Mouse (Mus musculus) stomach, embryonic 16.5 days (tissue): ENCODE results near the gene St3gal5. TPM values are rescaled to one million over a fixed set of nuclear protein-coding genes. Genes with fewer than 3 reads are reported as not detected.
"Not testable (repeated sequence)": the region's sequence is repeated elsewhere in the genome, so short reads cannot be mapped to it uniquely, and the experiment has no call there.

Source experiments
- ATAC-seq: fragments of 200-750 bp; cut with Nextera tagmentation; 2 replicates; pipeline ENCODE4 v1.8.0; 2017; ENCODE audit warnings: moderate number of reproducible peaks, moderate TSS enrichment; ENCODE audit not compliant: insufficient read depth, low FRiP score
- H3K27ac ChIP-seq: fragments of 300-500 bp; sonication (generic); 2 replicates; pipeline ENCODE4 v1.5.1; 2014; ENCODE audit warnings: low read length
- H3K27me3 ChIP-seq: fragments of 300-500 bp; sonication (generic); 2 replicates; pipeline ENCODE4 v1.6.1; 2014; ENCODE audit warnings: low read length, control low read depth, mixed read lengths; ENCODE audit not compliant: control insufficient read depth, insufficient read depth
- H3K36me3 ChIP-seq: fragments of 300-500 bp; sonication (generic); 2 replicates; pipeline ENCODE4 v1.6.1; 2014; ENCODE audit warnings: low read length; ENCODE audit not compliant: control insufficient read depth, insufficient read depth
- H3K4me1 ChIP-seq: fragments of 300-500 bp; sonication (generic); 2 replicates; pipeline ENCODE4 v1.6.1; 2014; ENCODE audit warnings: low read length, control low read depth, mixed read lengths; ENCODE audit not compliant: control insufficient read depth, insufficient read depth
- H3K4me2 ChIP-seq: fragments of 300-500 bp; sonication (generic); 2 replicates; pipeline ENCODE4 v1.6.1; 2014; ENCODE audit warnings: low read depth, low read length, mixed read lengths
- H3K4me3 ChIP-seq: fragments of 300-500 bp; sonication (generic); replicated peaks from 2 replicates; pipeline ENCODE4 v1.5.1; 2014; ENCODE audit warnings: mild to moderate bottlenecking, low read length
- H3K9ac ChIP-seq: fragments of 300-500 bp; sonication (generic); 2 replicates; pipeline ENCODE4 v1.6.1; 2014; ENCODE audit warnings: low read length
- H3K9me3 ChIP-seq: fragments of 300-500 bp; sonication (generic); replicated peaks from 2 replicates; pipeline ENCODE4 v1.6.1; 2016; ENCODE audit warnings: low read length, control low read depth; ENCODE audit not compliant: control insufficient read depth
- WGBS: fragments of 180-500 bp; shearing (Covaris S2); extraction: QIAGEN DNeasy Blood & Tissue Kit; methylation state at CpG from one replicate; pipeline ENCODE4 v1.1.7; 2014; 5-methylcytosine and 5-hydroxymethylcytosine counted together
- polyA plus RNA-seq: library from polyadenylated mRNA; unstranded; fragments of >200 nt; fragmentation: Nextera tagmentation; extraction: Ambion mirVana; gene quantifications from 2 replicates; pipeline ENCODE4 v1.2.1, GENCODE M21; 2015

The St3gal5 gene
- 26.1 and 32.2 TPM in 2 replicates for polyA plus RNA-seq

GRCm38 (mm10) chr6:72097181-72097995, at the start of gene St3gal5:
Gene St3gal5, plus strand, starts transcription at chr6:72097592.
- Histone ChIP-seq H3K27me3 (no peaks in the 10 kb centered on the region), H3K9ac (peak within 1 kb of the TSS; percentile 88), H3K4me2 (peak within 1 kb of the TSS; percentile 97), H3K27ac (peak within 1 kb of the TSS; percentile 68), H3K4me1 (peaks cover 22% of the 10 kb centered on the region), H3K9me3 (no peaks in the 10 kb centered on the region), H3K4me3 (peak within 1 kb of the TSS; percentile 77), H3K36me3 (no peaks in the 10 kb centered on the region)
- 0% methylated on average over 70 of the region's 81 CpGs for WGBS
- peak; percentile 97 for ATAC-seq

GRCm38 (mm10) chr6:72048643-72049042, 48.7 kb upstream of the St3gal5 start:
- no peaks in the 10 kb centered on the region for H3K36me3 ChIP-seq
- ATAC-seq: no peak
- 90% methylated on average over 5 of the region's 5 CpGs for WGBS

GRCm38 (mm10) chr6:72049941-72050340, 47.5 kb upstream of the St3gal5 start:
- Histone ChIP-seq H3K36me3 (no peaks in the 10 kb centered on the region), H3K4me2 (no peak overlapping the region), H3K27me3 (no peaks in the 10 kb centered on the region), H3K9me3 (no peaks in the 10 kb centered on the region), H3K4me1 (no peaks in the 10 kb centered on the region), H3K27ac (no peak overlapping the region), H3K4me3 (no peak overlapping the region), H3K9ac (no peak overlapping the region)
- 74% methylated on average over 6 of the region's 6 CpGs for WGBS
- no peak for ATAC-seq

More at GRCm38 (mm10) chr6:72048643-72049042, 48.7 kb upstream of the St3gal5 start:
- Histone ChIP-seq H3K4me3 (no peak overlapping the region), H3K27ac (no peak overlapping the region), H3K9ac (no peak overlapping the region), H3K27me3 (no peaks in the 10 kb centered on the region), H3K4me2 (no peak overlapping the region), H3K9me3 (no peaks in the 10 kb centered on the region), H3K4me1 (no peaks in the 10 kb centered on the region)

GRCm38 (mm10) chr6:72050827-72051226, 46.6 kb upstream of the St3gal5 start:
- no peak overlapping the region for H3K4me2 ChIP-seq
- H3K9ac ChIP-seq: no peak overlapping the region
- no peak for ATAC-seq
- 50% methylated on average over 7 of the region's 7 CpGs for WGBS
- H3K27ac ChIP-seq: no peak overlapping the region
- H3K4me1 ChIP-seq: no peaks in the 10 kb centered on the region
- H3K9me3 ChIP-seq: no peaks in the 10 kb centered on the region
- no peaks in the 10 kb centered on the region for H3K36me3 ChIP-seq
- H3K27me3 ChIP-seq: no peaks in the 10 kb centered on the region
- no peak overlapping the region for H3K4me3 ChIP-seq

GRCm38 (mm10) chr6:72051247-72051646, 46.1 kb upstream of the St3gal5 start:
- Histone ChIP-seq H3K4me2 (no peak overlapping the region), H3K27me3 (no peaks in the 10 kb centered on the region), H3K27ac (no peak overlapping the region), H3K36me3 (no peaks in the 10 kb centered on the region), H3K9me3 (no peaks in the 10 kb centered on the region), H3K4me3 (no peak overlapping the region), H3K9ac (no peak overlapping the region), H3K4me1 (no peaks in the 10 kb centered on the region)
- no peak for ATAC-seq
- 81% methylated on average over 2 of the region's 2 CpGs for WGBS

GRCm38 (mm10) chr6:72051757-72052156, 45.6 kb upstream of the St3gal5 start:
- WGBS: 44% methylated on average over 6 of the region's 6 CpGs
- ATAC-seq: no peak

GRCm38 (mm10) chr6:72056548-72056947, 40.8 kb upstream of the St3gal5 start:
- no peak overlapping the region for H3K4me2 ChIP-seq
- H3K27ac ChIP-seq: no peak overlapping the region
- H3K9ac ChIP-seq: no peak overlapping the region
- H3K4me3 ChIP-seq: no peak overlapping the region
- no peaks in the 10 kb centered on the region for H3K27me3 ChIP-seq
- no peak for ATAC-seq
- no peaks in the 10 kb centered on the region for H3K4me1 ChIP-seq
- H3K9me3 ChIP-seq: no peaks in the 10 kb centered on the region
- WGBS: 74% methylated on average over 2 of the region's 2 CpGs
- no peaks in the 10 kb centered on the region for H3K36me3 ChIP-seq

More at GRCm38 (mm10) chr6:72051757-72052156, 45.6 kb upstream of the St3gal5 start:
- H3K27me3 ChIP-seq: no peaks in the 10 kb centered on the region
- no peak overlapping the region for H3K27ac ChIP-seq
- H3K9ac ChIP-seq: no peak overlapping the region
- H3K4me1 ChIP-seq: no peaks in the 10 kb centered on the region
- no peaks in the 10 kb centered on the region for H3K36me3 ChIP-seq
- no peaks in the 10 kb centered on the region for H3K9me3 ChIP-seq
- no peak overlapping the region for H3K4me3 ChIP-seq
- H3K4me2 ChIP-seq: no peak overlapping the region

- no peaks in the 10 kb centered on the region for H3K36me3 ChIP-seq
- H3K27ac ChIP-seq: no peak overlapping the region
- ATAC-seq: no peak
- H3K4me2 ChIP-seq: no peak overlapping the region
- WGBS: 81% methylated on average over 9 of the region's 9 CpGs
- H3K9me3 ChIP-seq: no peaks in the 10 kb centered on the region
- H3K27me3 ChIP-seq: no peaks in the 10 kb centered on the region
- H3K9ac ChIP-seq: no peak overlapping the region
- H3K4me3 ChIP-seq: no peak overlapping the region
- H3K4me1 ChIP-seq: no peaks in the 10 kb centered on the region
These were observed 38.9 kb upstream of the St3gal5 start for GRCm38 (mm10) chr6:72058398-72058889.

GRCm38 (mm10) chr6:72060677-72061076, 36.7 kb upstream of the St3gal5 start:
- not testable (repeated sequence) for H3K9me3 ChIP-seq, H3K4me3 ChIP-seq, H3K27ac ChIP-seq, H3K27me3 ChIP-seq, H3K36me3 ChIP-seq, H3K4me1 ChIP-seq, H3K9ac ChIP-seq, H3K4me2 ChIP-seq
- 0 out of 2 replicates have a peak, but pooled peaks have one; percentile 7 for ATAC-seq
- 37% methylated on average over 10 of the region's 10 CpGs for WGBS
